In the genomic region with DNA sequence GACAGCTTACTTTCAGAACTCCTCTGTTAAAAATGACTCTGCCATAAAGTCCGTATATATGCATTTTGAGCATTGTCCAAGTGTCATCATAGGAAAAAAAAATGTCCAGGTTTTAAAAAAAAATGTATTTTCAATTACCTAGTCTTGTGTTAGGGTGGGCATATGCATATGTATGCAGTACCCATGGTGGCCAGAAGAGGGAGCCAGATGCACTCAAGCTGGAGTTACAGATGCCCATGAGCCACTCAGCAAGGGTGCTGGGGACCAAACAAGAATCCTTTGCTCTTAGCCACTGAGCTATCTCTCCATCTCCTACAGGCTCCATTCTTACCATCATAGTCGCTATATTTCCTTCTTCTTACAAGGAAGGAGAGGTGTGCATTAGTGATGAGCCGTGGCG, we compare ENCODE assay signal across 11 mouse cellular contexts.
DNase-seq lines count a peak whose midpoint lies in the region; ATAC-seq and TF ChIP-seq lines count a peak whose summit lies in the region.
"Had no signal": no experiment of that assay in that cellular context is flagged by ENCODE, and none has a peak within 500 bp of the region (broad histone marks: within the 10 kb centered on the region; RNA-seq: fewer than 3 reads in every experiment).

No protein-coding gene starts in this region.

- no peaks in the 10 kb centered on the region for H3K4me1 ChIP-seq in embryonic fibroblast, embryonic 13.5 days (ENCODE audit: control insufficient read depth, insufficient read depth, low read length)
- no peaks in the 10 kb centered on the region for H3K4me1 ChIP-seq in forebrain, embryonic 14.5 days (ENCODE audit: control insufficient read depth, insufficient read depth, low read length)
- H3K4me1 ChIP-seq: hindbrain, embryonic 15.5 days; midbrain, embryonic 13.5 days had no signal

- no peak for TF ChIP-seq POLR2A in embryonic fibroblast, embryonic 13.5 days (IDR thresholded peaks at IDR 0.05; ENCODE audit: low read depth, low read length)

- peak; percentile 72 for TF ChIP-seq CTCF in layer of hippocampus, adult 2 months (conservative IDR thresholded peaks at IDR 0.05)
- peak; percentile 32; the same call in 1 of the 2 replicates for TF ChIP-seq CTCF in embryonic fibroblast, embryonic 13.5 days (IDR thresholded peaks at IDR 0.05; ENCODE audit: borderline replicate concordance, insufficient read depth, low read length)

- ATAC-seq in forebrain, embryonic 14.5 days = no peak
- ATAC-seq: midbrain, embryonic 13.5 days had no signal

- H3K9ac ChIP-seq in forebrain, embryonic 14.5 days (ENCODE audit: low read length) = no peak overlapping the region
- H3K9ac ChIP-seq: hindbrain, embryonic 15.5 days; midbrain, embryonic 13.5 days had no signal

- H3K4me2 ChIP-seq in forebrain, embryonic 14.5 days (ENCODE audit: low read length) = no peak overlapping the region
- H3K4me2 ChIP-seq: hindbrain, embryonic 15.5 days; midbrain, embryonic 13.5 days had no signal

- no peaks in the 10 kb centered on the region for H3K36me3 ChIP-seq in forebrain, embryonic 14.5 days (ENCODE audit: control insufficient read depth, insufficient read depth, low read length)
- H3K36me3 ChIP-seq: hindbrain, embryonic 15.5 days; midbrain, embryonic 13.5 days had no signal

- H3K27ac ChIP-seq in layer of hippocampus, adult 2 months = no peak overlapping the region
- no peak overlapping the region for H3K27ac ChIP-seq in embryonic fibroblast, embryonic 13.5 days (ENCODE audit: insufficient read depth, low read length)
- no peak overlapping the region for H3K27ac ChIP-seq in forebrain, embryonic 14.5 days (ENCODE audit: low read depth, low read length)
- H3K27ac ChIP-seq: hindbrain, embryonic 15.5 days; midbrain, embryonic 13.5 days had no signal

- WGBS in forebrain, embryonic 14.5 days = 82% methylated on average over 4 of the region's 4 CpGs

- no peaks in the 10 kb centered on the region for H3K9me3 ChIP-seq in forebrain, embryonic 14.5 days (replicated peaks; ENCODE audit: control insufficient read depth, low read length)
- H3K9me3 ChIP-seq: hindbrain, embryonic 15.5 days had no signal

- DNase-seq in layer of hippocampus, adult 2 months (ENCODE audit: low spot score in 2 of 2) = no peak
- DNase-seq in layer of hippocampus, postnatal 10 days (ENCODE audit: low spot score in 2 of 2) = no peak
- DNase-seq in A20 (ENCODE audit: low read depth, low spot score) = peak; percentile 55
- peak; percentile 82 for DNase-seq in ES-CJ7 (ENCODE audit: low read depth, low spot score)
- no peak for DNase-seq in forebrain, embryonic 14.5 days (ENCODE audit: low spot score)
- DNase-seq in cerebellum, postnatal 36 days = no peak
- DNase-seq: gastrocnemius, postnatal 25 days; left cerebral cortex, postnatal 4 days had no signal

- no peaks in the 10 kb centered on the region for H3K27me3 ChIP-seq in forebrain, embryonic 14.5 days (replicated peaks; ENCODE audit: control insufficient read depth, insufficient read depth, low read length)
- H3K27me3 ChIP-seq: hindbrain, embryonic 15.5 days; midbrain, embryonic 13.5 days had no signal

- no peak overlapping the region for H3K4me3 ChIP-seq in layer of hippocampus, adult 2 months
- H3K4me3 ChIP-seq in embryonic fibroblast, embryonic 13.5 days (ENCODE audit: insufficient read depth, low read length) = no peak overlapping the region
- H3K4me3 ChIP-seq in forebrain, embryonic 14.5 days (ENCODE audit: low read depth, low read length) = no peak overlapping the region
- H3K4me3 ChIP-seq: hindbrain, embryonic 15.5 days; midbrain, embryonic 13.5 days had no signal

Comparison
In these comparisons a context has a peak if more than half of its experiments do, and no peak if none do; other contexts are left out.
1. DNase-seq: peak in A20 (single experiment) and ES-CJ7 (single experiment); none in layer of hippocampus, adult 2 months (0 of 2), layer of hippocampus, postnatal 10 days (0 of 2), forebrain, embryonic 14.5 days (single experiment) and cerebellum, postnatal 36 days (0 of 2).